Mouse (Mus musculus) liver, embryonic 14.5 days (tissue): ENCODE data around the gene Ccnt2. TPM values are rescaled to one million over a fixed set of nuclear protein-coding genes. Genes with fewer than 3 reads are reported as not detected.
"Not testable (repeated sequence)": the region's sequence is repeated elsewhere in the genome, so short reads cannot be mapped to it uniquely, and the experiment has no call there.

Experiments used
- ATAC-seq: fragments of 200-750 bp; cut with Nextera tagmentation; 2 replicates; pipeline ENCODE4 v1.8.0; 2017; ENCODE audit warnings: moderate number of reproducible peaks, mild to moderate bottlenecking, moderate library complexity; ENCODE audit not compliant: insufficient read depth
- DNase-seq, 3 experiments: peaks; one replicate each; pipeline ENCODE4 v3.0.0-alpha.2; 2012 to 2013; ENCODE audit warnings: low read depth in 3 of 3, low spot score in 3 of 3
- H3K27ac ChIP-seq: fragments of 300-500 bp; sonication (generic); 2 replicates; pipeline ENCODE4 v1.5.1; 2014; ENCODE audit warnings: moderate library complexity, mild to moderate bottlenecking, control low read depth, inconsistent platforms
- H3K27me3 ChIP-seq: fragments of 300-500 bp; sonication (generic); 2 replicates; pipeline ENCODE4 v1.6.1; 2014; ENCODE audit warnings: mild to moderate bottlenecking, low read length, moderate library complexity; ENCODE audit not compliant: control insufficient read depth, insufficient read depth
- H3K36me3 ChIP-seq: fragments of 300-500 bp; sonication (generic); replicated peaks from 2 replicates; pipeline ENCODE4 v1.6.1; 2014; ENCODE audit warnings: low read depth; ENCODE audit not compliant: control insufficient read depth, insufficient read depth
- H3K4me1 ChIP-seq, 2 experiments: fragments of 200-500 bp in 1 of 2; fragments of 300-500 bp in 1 of 2; sonication (generic) in 1 of 2; replicated peaks; 2 replicates each; pipeline ENCODE4 v1.6.1; 2012 to 2014; ENCODE audit warnings: antibody characterized with exemption in 1 of 2, inconsistent platforms in 1 of 2, low read length in 1 of 2; ENCODE audit not compliant: control insufficient read depth in 2 of 2, insufficient read depth in 2 of 2
- H3K4me2 ChIP-seq: fragments of 300-500 bp; sonication (generic); 2 replicates; pipeline ENCODE4 v1.6.1; 2014; ENCODE audit warnings: low read depth, mild to moderate bottlenecking, control low read depth, moderate library complexity
- H3K4me3 ChIP-seq, 2 experiments: fragments of 200-500 bp in 1 of 2; fragments of 300-500 bp in 1 of 2; sonication (generic) in 1 of 2; 2 replicates each; pipeline ENCODE4 v1.5.1; 2012 to 2014; ENCODE audit warnings: low read depth in 2 of 2, low read length in 2 of 2, mild to moderate bottlenecking in 2 of 2, control low read depth in 1 of 2, inconsistent platforms in 1 of 2, moderate library complexity in 1 of 2; ENCODE audit not compliant: insufficient read depth in 1 of 2
- H3K9ac ChIP-seq: fragments of 300-500 bp; sonication (generic); replicated peaks from 2 replicates; pipeline ENCODE4 v1.6.1; 2014; ENCODE audit warnings: mild to moderate bottlenecking, control low read depth, moderate library complexity
- H3K9me3 ChIP-seq: fragments of 300-500 bp; sonication (generic); 2 replicates; pipeline ENCODE4 v1.6.1; 2016; ENCODE audit warnings: low read length, mixed read lengths; ENCODE audit not compliant: control insufficient read depth
- CTCF ChIP-seq: IDR thresholded peaks from 2 replicates; pipeline ENCODE4 v1.5.1; 2016; ENCODE audit warnings: antibody characterized with exemption, low read depth, control low read depth
- EP300 ChIP-seq: IDR thresholded peaks from 2 replicates; pipeline ENCODE4 v1.6.1; 2016; ENCODE audit warnings: antibody characterized with exemption, low read depth
- WGBS: fragments of 180-500 bp; shearing (Covaris S2); extraction: QIAGEN DNeasy Blood & Tissue Kit; methylation state at CpG from one replicate; pipeline ENCODE4 v1.1.7; 2014; ENCODE audit not compliant: insufficient replicate concordance; 5-methylcytosine and 5-hydroxymethylcytosine counted together
- polyA plus RNA-seq, 2 experiments: library from polyadenylated mRNA; depleted of rRNA in 1 of 2; stranded (reverse) in 1 of 2; unstranded in 1 of 2; fragments of >200 nt; fragmentation: Nextera tagmentation in 1 of 2; extraction: Ambion mirVana in 1 of 2; gene quantifications; 2 replicates each; pipeline versions ENCODE4 v1.2.1 to v1.2.3; 2012 to 2014

The Ccnt2 gene
- polyA plus RNA-seq, 2 experiments = 16.1 to 20.6 TPM

- Histone ChIP-seq H3K27ac (no peak overlapping the region), H3K9me3 (no peaks in the 10 kb centered on the region), H3K4me1 (no peaks in the 10 kb centered on the region), H3K27me3 (no peaks in the 10 kb centered on the region), H3K9ac (no peak overlapping the region), H3K4me2 (no peak overlapping the region), H3K4me3 (no peak overlapping the region), H3K36me3 (no peaks in the 10 kb centered on the region)
- TF ChIP-seq CTCF = no peak
- no peak for TF ChIP-seq EP300
- ATAC-seq (no peak), DNase-seq (no peak)
- 55% methylated on average over 3 of the region's 3 CpGs for WGBS
These were observed 38.6 kb upstream of the Ccnt2 start for GRCm38 (mm10) chr1:127735356-127735755.

- DNase-seq = no peak
- 75% methylated on average over 11 of the region's 11 CpGs for WGBS
These were observed 23.4 kb upstream of the Ccnt2 start for GRCm38 (mm10) chr1:127750401-127751102.

GRCm38 (mm10) chr1:127755806-127756205 lies 18.2 kb upstream of the Ccnt2 start:
- H3K4me1 ChIP-seq = peaks cover 37 to 45% of the 10 kb centered on the region in 2 experiments
- H3K9me3 ChIP-seq = no peaks in the 10 kb centered on the region
- TF ChIP-seq CTCF = no peak
- no peak for TF ChIP-seq EP300
- H3K36me3 ChIP-seq = no peaks in the 10 kb centered on the region
- H3K27ac ChIP-seq = peak overlapping the region; percentile 98
- ATAC-seq = no peak
- peak overlapping the region; percentile 75 for H3K9ac ChIP-seq
- peak overlapping the region; percentile 89 for H3K4me2 ChIP-seq
- WGBS = 39% methylated on average over 4 of the region's 4 CpGs
- H3K27me3 ChIP-seq = no peaks in the 10 kb centered on the region
- DNase-seq = no peak
- no peak overlapping the region for H3K4me3 ChIP-seq

More at GRCm38 (mm10) chr1:127750401-127751102, 23.4 kb upstream of the Ccnt2 start:
- no peaks in the 10 kb centered on the region for H3K9me3 ChIP-seq
- no peak for ATAC-seq
- H3K27ac ChIP-seq = no peak overlapping the region
- H3K4me1 ChIP-seq = peaks cover 9 to 15% of the 10 kb centered on the region in 2 experiments
- no peak overlapping the region for H3K4me2 ChIP-seq
- no peak overlapping the region for H3K4me3 ChIP-seq
- TF ChIP-seq CTCF (no peak), EP300 (no peak)
- H3K27me3 ChIP-seq = no peaks in the 10 kb centered on the region
- no peaks in the 10 kb centered on the region for H3K36me3 ChIP-seq
- no peak overlapping the region for H3K9ac ChIP-seq

GRCm38 (mm10) chr1:127756331-127757163 lies 17.4 kb upstream of the Ccnt2 start:
- 12% methylated on average over 5 of the region's 5 CpGs for WGBS
- peak overlapping the region; percentile 98 for H3K27ac ChIP-seq
- H3K9me3 ChIP-seq = no peaks in the 10 kb centered on the region
- H3K4me2 ChIP-seq = peak overlapping the region; percentile 89
- DNase-seq (peak; percentile 87 to 90 (median 87)), ATAC-seq (peak; percentile 99)
- H3K27me3 ChIP-seq = no peaks in the 10 kb centered on the region
- peak overlapping the region; percentile 43 to 51 for H3K4me3 ChIP-seq
- H3K9ac ChIP-seq = peak overlapping the region; percentile 78
- TF ChIP-seq EP300 (peak; percentile 98), CTCF (no peak)
- peaks cover 37 to 45% of the 10 kb centered on the region in 2 experiments for H3K4me1 ChIP-seq
- H3K36me3 ChIP-seq = no peaks in the 10 kb centered on the region

GRCm38 (mm10) chr1:127757164-127757545 lies 16.8 kb upstream of the Ccnt2 start:
- Histone ChIP-seq H3K4me1 (peaks cover 37 to 45% of the 10 kb centered on the region in 2 experiments), H3K4me2 (peak overlapping the region; percentile 89), H3K27ac (peak overlapping the region; percentile 98), H3K9ac (peak overlapping the region; percentile 78), H3K4me3 (peak overlapping the region; percentile 43 to 51; a peak in 3 of 4 replicates)
- not testable (repeated sequence) for DNase-seq, H3K27me3 ChIP-seq, H3K9me3 ChIP-seq, H3K36me3 ChIP-seq
- TF ChIP-seq CTCF = peak; percentile 7; the same call in 1 of the 2 replicates
- WGBS = 51% methylated on average over 3 of the region's 3 CpGs
- peak; percentile 14 for ATAC-seq
